Mouse (Mus musculus): ENCODE data around the gene Mtor.

Mtor gene

GRCm38 (mm10) chr4:148448179-148448852, at the start of gene Mtor:
Gene Mtor, plus strand, starts transcription at chr4:148448611.
- DNase-seq (ENCODE audit: low spot score in 2 of 2): peak; percentile 83 to 93

- no peak for DNase-seq (ENCODE audit: low spot score in 2 of 2)
These were observed 48.8 kb upstream of the Mtor start for GRCm38 (mm10) chr4:148399437-148400094.

- DNase-seq (ENCODE audit: low spot score in 2 of 2): peak in 1 of 2 experiments; percentile 3
These were observed 45.0 kb upstream of the Mtor start for GRCm38 (mm10) chr4:148403402-148403801.

GRCm38 (mm10) chr4:148404748-148405147, 43.7 kb upstream of the Mtor start:
- no peak for DNase-seq (ENCODE audit: low spot score in 2 of 2)

GRCm38 (mm10) chr4:148405255-148405788, 43.1 kb upstream of the Mtor start:
- DNase-seq (ENCODE audit: low spot score in 2 of 2): no peak

- DNase-seq (ENCODE audit: low spot score in 2 of 2): no peak
These were observed 40.0 kb upstream of the Mtor start for GRCm38 (mm10) chr4:148408256-148408975.

GRCm38 (mm10) chr4:148415575-148415974, 32.8 kb upstream of the Mtor start:
- DNase-seq (ENCODE audit: low spot score in 2 of 2): no peak

- DNase-seq (ENCODE audit: low spot score in 2 of 2): no peak
These were observed 31.3 kb upstream of the Mtor start for GRCm38 (mm10) chr4:148417074-148417526.

GRCm38 (mm10) chr4:148417559-148417958, 30.9 kb upstream of the Mtor start:
- no peak for DNase-seq (ENCODE audit: low spot score in 2 of 2)

GRCm38 (mm10) chr4:148426950-148427850, 21.2 kb upstream of the Mtor start:
- DNase-seq (ENCODE audit: low spot score in 2 of 2): no peak

GRCm38 (mm10) chr4:148428544-148428943, 19.9 kb upstream of the Mtor start:
- DNase-seq (ENCODE audit: low spot score in 2 of 2): no peak

GRCm38 (mm10) chr4:148429121-148429520, 19.3 kb upstream of the Mtor start:
- DNase-seq (ENCODE audit: low spot score in 2 of 2): no peak

GRCm38 (mm10) chr4:148429686-148430085, 18.7 kb upstream of the Mtor start:
- peak in 1 of 2 experiments; percentile 33 for DNase-seq (ENCODE audit: low spot score in 2 of 2)

GRCm38 (mm10) chr4:148430880-148431519, 17.4 kb upstream of the Mtor start:
- no peak for DNase-seq (ENCODE audit: low spot score in 2 of 2)

GRCm38 (mm10) chr4:148432488-148432887, 15.9 kb upstream of the Mtor start:
- no peak for DNase-seq (ENCODE audit: low spot score in 2 of 2)

- no peak for DNase-seq (ENCODE audit: low spot score in 2 of 2)
These were observed 15.1 kb upstream of the Mtor start for GRCm38 (mm10) chr4:148433336-148433735.

GRCm38 (mm10) chr4:148433813-148434212, 14.6 kb upstream of the Mtor start:
- no peak for DNase-seq (ENCODE audit: low spot score in 2 of 2)

- DNase-seq (ENCODE audit: low spot score in 2 of 2): no peak
These were observed 13.9 kb upstream of the Mtor start for GRCm38 (mm10) chr4:148434554-148434953.

- no peak for DNase-seq (ENCODE audit: low spot score in 2 of 2)
These were observed 13.3 kb upstream of the Mtor start for GRCm38 (mm10) chr4:148435106-148435505.

GRCm38 (mm10) chr4:148435657-148436330, 12.6 kb upstream of the Mtor start:
- DNase-seq (ENCODE audit: low spot score in 2 of 2): no peak

Measured in urinary bladder, adult 18-20 months (tissue).